In genomic region chr5:63831054-63831453, GRCm38 (mm10) we compare ENCODE assay signal across 17 mouse cellular contexts. TPM values are rescaled to one million over a fixed set of nuclear protein-coding genes. Genes with fewer than 3 reads are reported as not detected.
DNase-seq lines count a peak whose midpoint lies in the region; ATAC-seq and TF ChIP-seq lines count a peak whose summit lies in the region.
"Had no signal": no experiment of that assay in that cellular context is flagged by ENCODE, and none has a peak within 500 bp of the region (broad histone marks: within the 10 kb centered on the region; RNA-seq: fewer than 3 reads in every experiment).

No protein-coding gene starts in this region.

- H3K9ac ChIP-seq in kidney, embryonic 16.5 days (replicated peaks; ENCODE audit: low read length): no peak overlapping the region
- no peak overlapping the region for H3K9ac ChIP-seq in intestine, postnatal 0 days (ENCODE audit: low read depth, low read length)
- no peak overlapping the region for H3K9ac ChIP-seq in forebrain, embryonic 14.5 days (ENCODE audit: low read length)
- H3K9ac ChIP-seq: limb, embryonic 13.5 days had no signal

- H3K4me2 ChIP-seq in kidney, embryonic 16.5 days (replicated peaks; ENCODE audit: low read depth, low read length): no peak overlapping the region
- H3K4me2 ChIP-seq in intestine, postnatal 0 days (replicated peaks; ENCODE audit: low read depth): no peak overlapping the region
- no peak overlapping the region for H3K4me2 ChIP-seq in forebrain, embryonic 14.5 days (ENCODE audit: low read length)
- H3K4me2 ChIP-seq: limb, embryonic 13.5 days had no signal

- H3K27me3 ChIP-seq in kidney, embryonic 16.5 days (ENCODE audit: insufficient read depth, low read length): no peaks in the 10 kb centered on the region
- no peaks in the 10 kb centered on the region for H3K27me3 ChIP-seq in intestine, postnatal 0 days (replicated peaks; ENCODE audit: control insufficient read depth, insufficient read depth, low read length)
- no peaks in the 10 kb centered on the region for H3K27me3 ChIP-seq in forebrain, embryonic 14.5 days (replicated peaks; ENCODE audit: control insufficient read depth, insufficient read depth, low read length)
- H3K27me3 ChIP-seq: limb, embryonic 13.5 days had no signal

- TF ChIP-seq CTCF in intestine, postnatal 0 days (IDR thresholded peaks at IDR 0.05; ENCODE audit: low read depth): no peak

- no peak for ATAC-seq in kidney, embryonic 16.5 days (ENCODE audit: low FRiP score, low TSS enrichment)
- ATAC-seq in intestine, postnatal 0 days: no peak
- ATAC-seq in neutrophil, adult 5-6 weeks (ENCODE audit: extremely low read depth, insufficient number of reproducible peaks, low FRiP score, poor library complexity, severe bottlenecking): peak; percentile 50; the same call in 1 of the 2 replicates
- no peak for ATAC-seq in forebrain, embryonic 14.5 days
- ATAC-seq: CD4-positive, CD25-positive, alpha-beta regulatory T cell, adult 4 months; midbrain, embryonic 16.5 days had no signal

- DNase-seq in kidney, postnatal 4 days: no peak
- DNase-seq in B cell, adult 2 months: peak; percentile 26 to 28
- DNase-seq in cerebellum, adult 11-12 months: no peak
- DNase-seq in gastrocnemius, adult 8-10 months (ENCODE audit: low spot score in 2 of 2): no peak
- no peak for DNase-seq in forebrain, embryonic 14.5 days (ENCODE audit: low spot score)
- DNase-seq: adrenal gland, adult 2 months; heart, adult 2 months; heart, postnatal 36 days; layer of hippocampus, postnatal 36 days; right cerebral cortex, postnatal 4 days; thymus, adult 2 months had no signal

- peaks cover 33% of the 10 kb centered on the region for H3K4me1 ChIP-seq in kidney, embryonic 16.5 days (ENCODE audit: insufficient read depth, low read length)
- peaks cover 10% of the 10 kb centered on the region for H3K4me1 ChIP-seq in intestine, postnatal 0 days (replicated peaks; ENCODE audit: control insufficient read depth, insufficient read depth, low read length)
- H3K4me1 ChIP-seq in forebrain, embryonic 14.5 days (ENCODE audit: control insufficient read depth, insufficient read depth, low read length): no peaks in the 10 kb centered on the region

- no peaks in the 10 kb centered on the region for H3K36me3 ChIP-seq in kidney, embryonic 16.5 days (ENCODE audit: insufficient read depth, low read length)
- H3K36me3 ChIP-seq in intestine, postnatal 0 days (ENCODE audit: control insufficient read depth, insufficient read depth): no peaks in the 10 kb centered on the region
- H3K36me3 ChIP-seq in forebrain, embryonic 14.5 days (ENCODE audit: control insufficient read depth, insufficient read depth, low read length): no peaks in the 10 kb centered on the region
- H3K36me3 ChIP-seq: limb, embryonic 13.5 days had no signal

- no peaks in the 10 kb centered on the region for H3K9me3 ChIP-seq in kidney, embryonic 16.5 days (ENCODE audit: low read length)
- no peaks in the 10 kb centered on the region for H3K9me3 ChIP-seq in intestine, postnatal 0 days (ENCODE audit: control insufficient read depth)
- no peaks in the 10 kb centered on the region for H3K9me3 ChIP-seq in forebrain, embryonic 14.5 days (replicated peaks; ENCODE audit: control insufficient read depth, low read length)
- H3K9me3 ChIP-seq: limb, embryonic 13.5 days had no signal

- H3K27ac ChIP-seq in kidney, embryonic 16.5 days (ENCODE audit: low read length): peak overlapping the region; percentile 72; the same call in 1 of the 2 replicates
- peak overlapping the region; percentile 23; the same call in 1 of the 2 replicates for H3K27ac ChIP-seq in intestine, postnatal 0 days (ENCODE audit: low read depth, low read length)
- H3K27ac ChIP-seq in forebrain, embryonic 14.5 days (ENCODE audit: low read depth, low read length): no peak overlapping the region
- H3K27ac ChIP-seq: heart, adult 2 months; limb, embryonic 13.5 days had no signal

- WGBS in kidney, embryonic 16.5 days: 66% methylated on average over 4 of the region's 4 CpGs
- 29% methylated on average over 4 of the region's 4 CpGs for WGBS in intestine, postnatal 0 days
- 93% methylated on average over 4 of the region's 4 CpGs for WGBS in forebrain, embryonic 14.5 days

- no peak overlapping the region for H3K4me3 ChIP-seq in kidney, embryonic 16.5 days (ENCODE audit: low read length)
- no peak overlapping the region for H3K4me3 ChIP-seq in intestine, postnatal 0 days (ENCODE audit: low read depth, low read length)
- no peak overlapping the region for H3K4me3 ChIP-seq in forebrain, embryonic 14.5 days (ENCODE audit: low read depth, low read length)
- H3K4me3 ChIP-seq: heart, adult 2 months; limb, embryonic 13.5 days had no signal

RNA-seq across cellular contexts. Expression of gene 0610040J01Rik, which starts 18.9 kb away (rescaled TPM):
- 63.1 and 66.3 TPM in 2 replicates for polyA plus RNA-seq in kidney, embryonic 16.5 days (2015; fragmentation: Nextera tagmentation; extraction: Ambion mirVana)
- 40.6 and 41.0 TPM in 2 replicates for polyA plus RNA-seq in intestine, postnatal 0 days (2015; fragmentation: Nextera tagmentation; extraction: Ambion mirVana)
- 2.8 and 3.9 TPM in 2 replicates for total RNA-seq in neutrophil, adult 5-6 weeks (2017)
- 10 to 100 TPM; 13.8 to 20.0 (median 14.3) TPM for total RNA-seq in gastrocnemius, adult 8-10 months (2022)
- polyA plus RNA-seq in forebrain, embryonic 14.5 days (2014; fragmentation: Nextera tagmentation; extraction: Ambion mirVana): 2.8 and 3.3 TPM in 2 replicates
- polyA plus RNA-seq: CD4-positive, CD25-positive, alpha-beta regulatory T cell, adult 4 months had no signal

Comparison
In these comparisons a context has a peak if more than half of its experiments do, and no peak if none do; other contexts are left out.
1. DNase-seq: peak in B cell, adult 2 months (2 of 2); none in kidney, postnatal 4 days (0 of 2), cerebellum, adult 11-12 months (single experiment), gastrocnemius, adult 8-10 months (0 of 2) and forebrain, embryonic 14.5 days (single experiment).